Mouse (Mus musculus): ENCODE data around the gene Cdh12.
A peak's percentile ranks its signal among the peaks of the same experiment; 100 is the strongest.

The Cdh12 gene

DNA sequence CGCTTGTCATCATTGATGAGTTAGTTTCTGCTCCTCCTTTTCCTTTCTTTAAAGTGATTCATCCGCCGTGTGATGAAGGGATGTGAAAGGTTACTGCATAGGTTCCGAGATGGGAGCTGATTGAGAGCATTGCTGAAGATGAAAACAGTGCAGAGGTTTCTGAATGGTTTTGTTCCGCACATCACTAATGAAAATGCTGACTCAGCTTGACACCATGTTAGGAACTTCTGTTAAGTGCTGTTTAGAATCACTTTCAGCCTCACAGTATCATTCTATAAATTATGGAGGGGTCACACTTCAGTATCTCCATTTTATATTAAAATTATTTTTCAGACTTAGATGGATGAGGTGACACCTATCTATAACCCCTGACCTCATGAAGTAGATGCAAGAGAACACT lies 247.2 kb downstream of the Cdh12 start:
- DNase-seq (ENCODE audit: low read depth, low spot score) = no peak

DNA sequence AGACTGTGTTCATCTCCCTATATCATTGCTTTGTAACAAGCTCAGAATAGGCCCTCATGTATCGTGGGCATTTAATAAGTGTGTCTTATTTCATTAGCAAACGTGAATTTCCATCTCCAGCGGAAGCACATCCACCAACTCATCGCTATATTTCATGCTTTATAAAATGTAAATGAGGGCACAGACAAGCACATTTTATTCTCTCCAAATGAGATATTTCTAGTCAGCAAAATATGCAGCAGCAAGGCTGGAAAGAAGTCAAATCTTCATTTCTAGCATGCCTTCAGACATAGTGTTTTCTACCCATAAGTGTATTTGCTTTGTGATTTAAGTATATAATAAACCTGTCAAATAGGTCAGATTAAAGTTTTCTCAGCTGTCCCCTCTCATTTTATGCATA lies 262.8 kb downstream of the Cdh12 start:
- no peak for DNase-seq (ENCODE audit: low read depth, low spot score)

DNA sequence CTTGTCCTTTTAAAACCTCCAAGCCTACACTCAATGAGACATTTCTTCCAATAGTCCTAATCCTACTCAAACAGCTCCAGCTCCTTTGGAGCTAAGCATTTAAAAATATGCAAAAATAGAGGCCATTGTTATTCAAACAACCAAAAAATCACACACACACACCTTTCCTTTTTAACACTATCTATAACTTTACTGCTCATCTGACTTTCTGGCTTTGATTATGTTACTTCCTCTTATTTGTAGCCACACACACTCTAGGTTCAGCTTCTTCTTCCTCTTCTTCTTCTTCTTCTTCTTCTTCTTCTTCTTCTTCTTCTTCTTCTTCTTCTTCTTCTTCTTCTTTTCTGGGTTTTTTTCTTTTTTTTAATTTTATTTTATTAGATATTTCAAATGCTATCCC lies 323.2 kb downstream of the Cdh12 start:
- DNase-seq (ENCODE audit: low read depth, low spot score) = no peak

DNA sequence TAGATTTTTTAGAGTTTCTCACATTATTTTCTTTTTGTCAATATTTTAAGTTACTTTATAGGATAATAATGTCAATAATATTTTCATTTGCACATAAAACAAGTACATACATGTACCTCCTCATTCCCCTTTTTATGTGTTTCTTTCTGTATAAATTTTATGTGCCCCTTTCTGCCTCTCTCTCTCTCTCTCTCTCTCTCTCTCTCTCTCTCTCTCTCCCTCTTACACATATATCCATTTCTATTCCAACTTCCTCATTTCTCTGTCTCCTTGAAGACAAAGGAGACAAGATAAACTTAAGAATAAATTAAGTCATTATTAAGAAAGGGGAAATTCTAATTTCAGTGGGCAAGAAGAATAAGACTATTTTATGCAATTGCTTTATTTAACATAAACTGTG lies 324.4 kb downstream of the Cdh12 start:
- no peak for DNase-seq (ENCODE audit: low read depth, low spot score)

DNA sequence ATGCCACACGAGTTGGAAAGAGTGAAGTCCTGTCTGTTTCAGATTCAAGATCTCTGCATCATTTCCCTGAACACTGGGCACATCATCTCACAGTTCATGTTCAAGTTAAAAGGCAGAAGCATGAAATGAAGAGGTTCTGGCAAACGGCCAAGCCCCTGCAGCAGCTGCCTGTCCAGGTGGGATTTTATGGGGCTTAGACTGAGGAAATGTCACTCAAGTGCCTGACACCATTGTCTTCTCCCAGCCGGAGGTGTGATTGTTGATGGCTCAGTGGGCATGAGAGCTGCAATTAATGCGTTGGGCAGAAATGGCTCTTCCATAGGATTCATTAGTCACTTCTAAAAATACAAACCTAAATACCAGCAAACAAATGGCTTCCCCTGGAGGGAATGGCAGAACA lies 347.9 kb downstream of the Cdh12 start:
- DNase-seq (ENCODE audit: low read depth, low spot score) = peak; percentile 1

DNA sequence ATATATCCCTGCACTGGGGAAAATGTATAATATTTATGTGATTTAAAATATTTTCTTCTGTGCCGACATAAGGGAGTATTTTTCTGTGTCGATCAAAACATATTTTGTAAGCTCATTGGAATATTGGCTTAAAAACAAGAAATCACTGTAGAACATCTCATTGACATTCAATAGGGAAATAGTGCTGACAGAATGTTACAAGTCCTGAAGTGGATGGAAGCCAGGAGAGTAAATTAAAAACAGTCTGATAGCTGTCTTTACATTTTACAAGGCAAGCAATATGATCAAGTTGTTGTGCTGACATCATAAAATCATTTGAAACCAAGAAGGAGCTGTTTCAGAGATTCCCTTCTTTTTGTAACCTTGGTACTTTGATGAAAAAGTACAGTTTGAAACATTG lies 349.5 kb downstream of the Cdh12 start:
- DNase-seq (ENCODE audit: low read depth, low spot score) = no peak

DNA sequence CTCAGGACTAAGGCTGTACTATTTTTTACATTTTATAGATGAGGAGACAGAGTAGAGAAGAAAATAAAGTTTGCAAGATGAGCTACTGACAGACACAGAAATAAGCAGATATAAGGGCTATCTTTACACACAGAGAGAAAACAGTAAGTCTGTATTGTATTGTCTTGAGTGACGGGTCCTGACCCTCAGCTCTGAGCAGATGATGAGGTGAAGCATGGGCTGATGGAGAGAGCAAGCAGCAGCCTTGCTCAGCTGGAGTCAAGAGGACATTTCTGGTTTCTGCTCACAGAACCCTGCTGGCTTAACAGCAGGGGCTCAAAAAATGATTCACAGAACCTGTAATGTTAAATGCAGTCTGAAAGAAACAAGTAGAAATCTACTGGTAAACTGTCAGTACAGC lies 386.8 kb downstream of the Cdh12 start:
- no peak for DNase-seq (ENCODE audit: low read depth, low spot score)

DNA sequence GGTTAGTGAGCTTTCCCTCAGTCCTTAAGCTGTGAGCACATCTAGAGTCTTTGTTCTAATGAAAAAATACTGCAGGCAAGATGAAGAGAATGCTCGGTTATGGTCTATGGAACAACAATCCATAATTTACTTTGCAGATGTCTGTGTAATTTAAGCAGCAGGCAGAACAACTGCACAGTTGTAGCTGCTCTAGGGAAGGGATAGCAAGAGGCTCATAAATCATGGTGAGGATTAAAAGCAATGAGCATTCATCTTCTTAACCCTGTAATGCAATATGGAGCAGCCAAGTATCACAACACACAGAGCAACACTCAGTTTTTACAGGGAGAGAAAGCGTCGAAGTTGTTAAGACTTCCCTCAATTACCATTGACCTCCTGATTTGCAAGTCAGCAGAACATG lies 387.9 kb downstream of the Cdh12 start:
- DNase-seq (ENCODE audit: low read depth, low spot score) = no peak

DNA sequence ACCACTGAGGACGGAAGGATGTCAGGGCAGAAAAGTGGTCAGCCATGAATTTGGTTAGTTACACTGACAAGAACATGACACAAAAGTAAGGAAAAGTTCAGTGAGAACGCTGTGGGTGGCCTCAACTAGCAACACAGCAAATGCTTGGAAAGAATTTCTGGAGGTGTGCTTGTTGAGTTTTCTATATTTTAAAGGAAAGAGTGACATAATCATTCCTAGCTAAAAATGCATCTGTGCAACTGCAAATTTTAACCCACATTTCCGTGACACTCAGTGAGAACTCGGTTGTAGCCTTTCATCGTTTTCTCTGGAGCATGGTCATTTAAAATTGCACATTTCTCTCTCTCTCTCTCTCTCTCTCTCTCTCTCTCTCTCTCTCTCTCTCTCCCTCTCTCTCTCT lies 392.4 kb downstream of the Cdh12 start:
- DNase-seq (ENCODE audit: low read depth, low spot score) = no peak

DNA sequence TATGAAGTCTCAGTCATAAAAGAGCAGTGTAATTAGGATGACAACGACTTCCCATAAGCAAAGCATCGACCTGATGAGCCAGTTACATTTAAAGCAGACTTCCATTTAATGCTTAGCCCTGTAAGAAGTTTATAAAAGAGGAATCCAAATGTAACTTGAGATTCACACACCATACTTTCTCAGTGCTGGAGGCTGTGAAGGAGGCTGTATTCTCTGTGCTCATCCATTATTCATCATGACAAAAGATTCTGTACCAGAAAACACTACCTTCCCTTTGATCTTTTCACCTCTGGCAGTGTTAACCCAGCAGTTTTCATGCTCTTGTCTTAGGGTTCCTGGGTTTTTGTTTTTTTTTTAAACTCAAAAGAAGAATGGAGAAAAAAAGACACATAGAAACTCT lies 414.0 kb downstream of the Cdh12 start:
- DNase-seq (ENCODE audit: low read depth, low spot score) = no peak

DNA sequence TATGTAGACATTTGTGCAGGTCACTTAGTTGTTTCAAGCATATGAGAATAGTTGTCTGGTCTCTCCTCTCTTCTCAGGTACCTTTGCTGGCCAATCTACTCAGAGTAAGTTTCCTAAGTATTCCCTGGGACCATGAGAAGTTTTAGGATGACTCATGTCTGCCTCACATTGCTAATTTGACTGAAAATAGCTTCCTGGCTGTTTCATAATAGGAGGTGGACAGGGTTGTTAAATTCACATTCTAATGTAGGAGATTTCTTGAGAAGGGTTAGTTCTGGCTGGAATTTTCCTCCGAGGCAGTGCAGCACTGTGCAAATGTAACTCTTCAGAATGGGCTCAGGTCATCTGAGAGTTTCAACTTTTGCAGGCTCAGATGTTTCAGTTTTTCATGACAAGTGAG lies 423.5 kb downstream of the Cdh12 start:
- DNase-seq (ENCODE audit: low read depth, low spot score) = peak; percentile 13

DNA sequence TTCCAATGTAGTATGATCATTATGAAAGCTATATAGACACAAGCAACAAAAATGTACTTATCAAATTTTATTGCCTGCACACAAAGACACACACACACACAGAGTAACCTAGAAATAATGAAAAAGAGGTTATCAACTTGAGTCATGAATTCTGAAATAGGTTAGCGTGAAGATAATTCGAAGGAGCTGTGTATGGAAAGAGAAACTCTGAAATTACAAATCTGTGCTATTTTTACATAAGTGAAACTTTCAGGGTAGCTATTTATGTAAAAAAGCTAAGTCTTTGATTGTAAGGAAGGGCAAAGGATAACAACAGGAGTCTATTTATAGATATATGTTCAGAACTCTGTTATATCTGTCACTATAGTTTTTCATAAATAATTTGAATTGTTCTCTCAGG lies 427.9 kb downstream of the Cdh12 start:
- DNase-seq (ENCODE audit: low read depth, low spot score) = no peak

DNA sequence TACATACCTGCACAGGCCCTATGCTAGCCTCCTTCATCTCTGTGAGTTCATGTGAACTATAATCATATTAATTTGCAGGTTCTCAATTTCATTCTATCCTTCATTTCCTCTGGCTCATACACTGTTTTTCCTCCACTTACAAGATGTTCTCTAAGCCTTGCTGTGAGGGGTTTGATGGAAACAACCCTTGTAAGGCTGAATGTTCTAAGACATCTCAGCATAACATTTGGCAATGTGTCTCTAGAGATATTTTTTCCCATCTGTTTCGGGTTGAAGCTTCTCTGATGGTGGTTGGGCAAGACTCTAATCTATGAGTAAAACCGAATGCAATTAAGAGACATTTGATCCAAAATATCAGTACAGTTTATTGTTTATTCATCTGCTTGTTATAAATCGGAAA lies 444.4 kb downstream of the Cdh12 start:
- no peak for DNase-seq (ENCODE audit: low read depth, low spot score)

DNA sequence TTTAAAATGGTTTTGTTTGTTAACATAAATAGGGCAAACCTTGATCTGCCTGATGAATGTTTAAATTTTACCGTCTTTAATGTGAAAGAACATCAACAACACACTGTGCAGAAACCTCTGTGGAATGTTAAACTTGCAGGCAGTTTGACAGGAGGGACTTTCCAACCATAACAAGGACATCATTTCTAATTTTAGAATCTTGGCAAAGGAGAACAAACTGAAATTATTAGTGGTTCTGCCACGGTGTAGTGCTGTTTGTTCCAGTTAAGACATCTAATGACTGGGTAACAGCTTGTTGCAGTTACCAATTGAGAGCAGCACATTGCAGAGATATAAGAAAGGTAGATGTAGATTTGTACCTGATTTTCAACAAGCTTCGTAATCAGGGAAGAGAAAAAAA lies 453.5 kb downstream of the Cdh12 start:
- no peak for DNase-seq (ENCODE audit: low read depth, low spot score)

DNA sequence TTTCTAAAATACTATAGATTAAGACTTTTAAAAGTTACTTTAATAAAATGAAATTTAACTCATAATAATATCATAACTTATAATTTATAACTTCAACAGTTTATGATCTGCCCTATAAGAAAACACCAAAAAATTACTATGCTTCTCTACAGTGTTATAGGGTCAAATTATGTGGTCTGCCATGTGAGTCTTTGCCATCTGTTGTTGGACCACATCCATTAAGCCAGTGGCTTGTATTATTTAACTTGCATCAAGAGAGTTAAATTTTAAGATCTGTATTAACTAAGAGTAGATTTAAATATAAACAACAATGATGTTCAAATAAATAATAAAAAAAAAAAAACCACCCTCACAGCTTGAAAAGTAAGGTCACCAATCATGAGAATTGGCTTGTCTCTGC lies 479.2 kb downstream of the Cdh12 start:
- DNase-seq (ENCODE audit: low read depth, low spot score) = no peak

DNA sequence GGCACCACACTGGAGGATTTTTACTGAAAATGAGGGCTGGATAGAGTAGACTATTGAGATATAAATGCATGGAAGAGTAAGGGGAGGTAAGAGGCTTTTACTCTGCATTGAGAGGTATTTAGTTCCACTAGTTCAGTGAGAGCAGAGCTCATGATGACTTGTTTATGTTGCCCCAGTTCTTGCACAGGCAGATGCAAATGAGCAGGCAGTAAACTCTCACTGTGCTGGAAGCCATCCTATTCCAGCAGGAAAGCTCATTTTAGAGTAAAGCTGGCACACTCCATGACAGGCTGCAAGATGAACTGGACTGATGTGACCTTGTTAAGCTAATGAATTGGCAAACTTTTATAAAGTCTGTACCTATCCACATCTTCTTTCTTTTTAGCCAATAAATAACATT lies 494.9 kb downstream of the Cdh12 start:
- DNase-seq (ENCODE audit: low read depth, low spot score) = no peak

DNA sequence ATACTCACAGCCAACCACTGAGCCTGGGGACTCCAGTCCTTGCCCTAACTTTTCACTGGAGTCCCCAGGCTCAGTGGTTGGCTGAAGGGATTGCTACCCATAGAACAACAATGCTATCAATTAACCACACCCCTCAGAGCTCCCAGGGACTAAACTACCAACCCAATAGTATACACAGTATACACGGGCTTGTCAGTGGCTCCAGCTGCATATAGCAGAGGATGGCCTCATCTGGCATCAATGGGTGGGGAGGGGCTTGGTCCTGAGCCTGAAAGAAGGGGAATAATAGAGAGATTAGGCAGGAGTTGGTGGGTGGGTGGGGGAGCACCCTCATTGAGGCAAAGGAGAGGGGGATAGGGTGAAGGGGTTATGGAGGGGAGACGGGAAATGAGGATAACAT lies 518.4 kb downstream of the Cdh12 start:
- DNase-seq (ENCODE audit: low read depth, low spot score) = no peak

DNA sequence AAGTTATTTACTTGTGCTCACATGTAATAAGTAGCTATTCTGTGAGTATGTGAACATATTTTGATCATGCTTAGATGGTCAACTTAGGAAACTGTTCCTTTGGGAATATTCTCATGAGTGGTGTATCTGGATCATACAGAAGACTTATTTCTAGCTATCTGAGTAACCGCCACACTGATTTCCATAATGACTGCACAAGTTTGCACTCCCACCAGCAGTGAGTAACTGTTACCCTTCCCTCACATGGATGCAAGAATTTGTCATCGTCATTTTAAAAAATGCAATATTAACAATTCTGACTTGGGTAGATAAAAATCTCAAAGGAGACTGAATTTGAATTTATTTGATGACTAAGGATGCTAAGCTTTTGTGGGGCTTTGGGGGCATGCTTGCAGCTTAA lies 522.0 kb downstream of the Cdh12 start:
- DNase-seq (ENCODE audit: low read depth, low spot score) = no peak

DNA sequence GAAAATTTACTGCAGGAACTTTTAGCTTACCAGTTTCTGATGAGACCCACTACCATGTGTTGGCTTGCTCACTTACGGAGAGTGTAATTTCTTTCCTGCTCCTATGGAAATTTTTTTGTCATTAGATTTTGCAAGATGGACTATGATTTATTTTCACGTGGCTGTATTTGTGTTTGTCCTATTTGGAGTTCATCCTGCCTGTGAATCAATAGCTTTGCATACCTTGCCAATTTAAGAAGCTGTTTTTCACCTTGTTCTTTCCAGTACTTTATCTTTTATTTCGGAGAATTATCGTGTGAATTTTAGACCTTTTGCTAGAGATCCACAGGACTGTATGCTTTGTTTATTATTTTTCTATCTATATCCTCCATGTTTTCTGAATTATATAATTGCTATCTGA lies 551.5 kb downstream of the Cdh12 start:
- DNase-seq (ENCODE audit: low read depth, low spot score) = no peak

DNA sequence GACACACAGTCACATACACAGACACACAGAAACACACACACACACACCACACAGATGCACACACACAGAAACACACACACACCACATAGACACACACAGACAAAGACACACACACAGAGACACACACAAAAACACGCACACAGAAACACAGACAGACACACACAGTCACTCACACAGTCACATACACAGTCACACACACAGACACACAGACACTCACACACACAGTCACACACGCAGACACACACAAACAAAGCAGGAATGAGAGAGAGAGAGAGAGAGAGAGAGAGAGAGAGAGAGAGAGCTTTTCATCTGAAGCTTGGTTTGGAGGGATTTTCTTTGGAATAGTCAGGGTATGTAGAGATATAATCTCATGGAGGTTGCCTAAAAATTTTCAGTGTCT lies 558.9 kb downstream of the Cdh12 start:
- no peak for DNase-seq (ENCODE audit: low read depth, low spot score)

DNA sequence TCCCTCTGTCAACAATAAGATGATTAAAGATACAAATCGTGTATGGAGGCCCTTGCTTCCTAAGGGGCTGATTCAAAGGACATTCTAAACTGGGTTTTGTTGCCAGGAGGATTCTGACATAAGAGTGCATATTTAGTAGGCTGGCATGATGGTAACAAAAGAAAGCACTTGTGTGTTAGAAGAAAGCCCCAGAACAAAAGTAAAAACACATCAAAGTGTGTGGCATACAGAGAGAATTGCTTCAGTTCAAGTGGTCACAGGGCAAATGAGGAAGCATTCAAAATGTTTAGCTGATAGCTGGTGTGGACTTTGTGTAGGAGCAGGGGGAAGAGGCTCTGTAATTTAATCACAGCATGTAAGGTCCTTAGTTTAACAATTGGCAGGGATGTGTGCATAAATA lies 559.4 kb downstream of the Cdh12 start:
- no peak for DNase-seq (ENCODE audit: low read depth, low spot score)

DNA sequence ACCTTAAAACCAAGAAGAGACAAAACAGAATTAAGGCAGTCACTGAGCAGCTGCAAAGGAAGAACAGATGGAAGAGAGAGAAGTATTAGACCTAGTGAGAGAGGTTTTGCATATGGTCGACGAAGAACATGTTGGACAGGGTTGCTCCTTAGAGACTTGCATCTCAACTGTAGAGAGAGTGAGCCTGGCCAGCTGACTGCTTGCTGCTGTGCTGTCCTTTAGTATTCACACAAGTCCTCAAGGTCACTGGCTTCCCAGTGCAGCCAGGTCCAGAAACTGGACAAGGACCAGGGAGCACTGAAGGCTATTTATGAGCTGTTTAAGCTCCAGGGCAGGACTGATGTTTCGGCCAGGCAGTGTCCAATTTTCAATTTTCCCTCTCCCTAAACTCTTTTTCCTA lies 559.9 kb downstream of the Cdh12 start:
- DNase-seq (ENCODE audit: low read depth, low spot score) = no peak

DNA sequence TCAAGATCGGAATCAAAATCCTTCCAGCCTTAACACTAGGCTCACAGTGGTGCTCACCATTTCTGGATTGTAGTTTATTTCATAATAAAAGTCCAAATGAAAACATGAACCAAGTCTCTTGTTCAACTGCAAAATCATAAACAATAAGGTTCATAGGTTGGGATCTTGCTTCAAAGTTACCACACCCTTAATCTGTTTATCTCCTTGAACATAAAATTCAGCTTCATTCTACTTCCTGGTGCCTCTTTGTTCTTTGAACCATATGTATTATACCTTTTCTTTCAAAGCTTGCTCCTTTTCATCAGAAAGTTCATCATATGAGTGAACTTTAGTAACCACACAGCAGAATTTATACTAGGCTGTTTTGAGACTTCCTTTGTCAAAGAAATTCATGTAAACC lies 614.6 kb downstream of the Cdh12 start:
- DNase-seq (ENCODE audit: low read depth, low spot score) = no peak

DNA sequence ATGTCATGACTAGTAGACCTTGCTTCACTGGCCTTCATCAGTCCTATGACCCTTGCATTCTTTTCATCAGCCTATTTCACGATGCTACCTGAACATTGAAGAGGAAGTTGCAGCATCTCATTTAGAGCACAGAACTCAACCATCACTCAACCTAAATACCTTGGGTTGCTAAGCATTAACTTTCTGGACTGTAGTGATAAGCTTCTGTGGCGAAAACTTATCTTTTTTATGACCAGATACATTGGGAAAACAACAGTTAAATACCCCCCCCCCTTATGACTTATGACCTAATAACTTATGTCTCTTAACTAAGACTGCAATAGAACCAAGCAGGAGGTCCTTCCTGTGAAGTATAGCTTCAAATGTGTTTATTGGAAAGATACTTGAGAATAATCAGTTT lies 620.2 kb downstream of the Cdh12 start:
- no peak for DNase-seq (ENCODE audit: low read depth, low spot score)

DNA sequence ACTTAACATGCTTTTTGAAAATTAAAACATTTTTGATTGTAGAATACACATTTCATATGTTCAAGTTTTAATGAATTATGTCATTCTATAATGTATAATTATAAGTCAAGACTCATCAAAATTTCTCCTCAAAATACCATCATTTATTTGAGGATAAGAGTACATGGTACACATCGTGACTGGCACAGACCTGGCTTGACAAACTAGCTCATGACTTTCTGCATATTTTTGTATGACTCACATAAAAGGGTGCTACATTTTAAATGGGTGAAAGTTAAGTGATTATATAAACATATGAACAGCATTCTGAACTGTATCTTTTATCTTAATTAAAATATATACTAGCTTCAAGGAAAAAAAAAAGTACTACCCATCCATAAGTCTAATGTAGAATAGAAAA lies 643.8 kb downstream of the Cdh12 start:
- no peak for DNase-seq (ENCODE audit: low read depth, low spot score)

Measured in R1 (cell line).